Mouse (Mus musculus): ENCODE measurements at regions not wholly inside any gene's neighbourhood (a gene's known extent, or its start where the extent isn't known, plus 50 kb on each side); places are given as distances from the start of the nearest gene placed in this dataset.

- no peak for DNase-seq (ENCODE audit: extremely low read depth, low read depth, low spot score)
These were observed 289.7 kb upstream of the Xylt1 start for GRCm38 (mm10) chr7:117090911-117091550.

GRCm38 (mm10) chr7:117092860-117093259, 287.9 kb upstream of the Xylt1 start:
- DNase-seq (ENCODE audit: extremely low read depth, low read depth, low spot score) = no peak

- no peak for DNase-seq (ENCODE audit: extremely low read depth, low read depth, low spot score)
These were observed 283.2 kb upstream of the Xylt1 start for GRCm38 (mm10) chr7:117097618-117098017.

- DNase-seq (ENCODE audit: extremely low read depth, low read depth, low spot score) = no peak
These were observed 281.7 kb upstream of the Xylt1 start for GRCm38 (mm10) chr7:117099041-117099440.

GRCm38 (mm10) chr7:117103035-117103434, 277.7 kb upstream of the Xylt1 start:
- no peak for DNase-seq (ENCODE audit: extremely low read depth, low read depth, low spot score)

GRCm38 (mm10) chr7:117106691-117107191, 274.0 kb upstream of the Xylt1 start:
- no peak for DNase-seq (ENCODE audit: extremely low read depth, low read depth, low spot score)

- no peak for DNase-seq (ENCODE audit: extremely low read depth, low read depth, low spot score)
These were observed 272.4 kb upstream of the Xylt1 start for GRCm38 (mm10) chr7:117108391-117108790.

GRCm38 (mm10) chr7:117127728-117128127, 253.1 kb upstream of the Xylt1 start:
- no peak for DNase-seq (ENCODE audit: extremely low read depth, low read depth, low spot score)

GRCm38 (mm10) chr7:117134869-117135268, 245.9 kb upstream of the Xylt1 start:
- no peak for DNase-seq (ENCODE audit: extremely low read depth, low read depth, low spot score)

- no peak for DNase-seq (ENCODE audit: extremely low read depth, low read depth, low spot score)
These were observed 242.1 kb upstream of the Xylt1 start for GRCm38 (mm10) chr7:117138681-117139080.

GRCm38 (mm10) chr7:117139245-117139970, 241.4 kb upstream of the Xylt1 start:
- DNase-seq (ENCODE audit: extremely low read depth, low read depth, low spot score) = no peak

GRCm38 (mm10) chr7:117139971-117140247, 240.9 kb upstream of the Xylt1 start:
- no peak for DNase-seq (ENCODE audit: extremely low read depth, low read depth, low spot score)

- no peak for DNase-seq (ENCODE audit: extremely low read depth, low read depth, low spot score)
These were observed 234.0 kb upstream of the Xylt1 start for GRCm38 (mm10) chr7:117146809-117147208.

- no peak for DNase-seq (ENCODE audit: extremely low read depth, low read depth, low spot score)
These were observed 230.4 kb upstream of the Xylt1 start for GRCm38 (mm10) chr7:117150355-117150754.

GRCm38 (mm10) chr7:117153826-117154550, 226.8 kb upstream of the Xylt1 start:
- no peak for DNase-seq (ENCODE audit: extremely low read depth, low read depth, low spot score)

GRCm38 (mm10) chr7:117161193-117161908, 219.4 kb upstream of the Xylt1 start:
- no peak for DNase-seq (ENCODE audit: extremely low read depth, low read depth, low spot score)

- DNase-seq (ENCODE audit: extremely low read depth, low read depth, low spot score) = no peak
These were observed 205.9 kb upstream of the Xylt1 start for GRCm38 (mm10) chr7:117174811-117175422.

- DNase-seq (ENCODE audit: extremely low read depth, low read depth, low spot score) = no peak
These were observed 196.8 kb upstream of the Xylt1 start for GRCm38 (mm10) chr7:117184011-117184410.

- DNase-seq (ENCODE audit: extremely low read depth, low read depth, low spot score) = no peak
These were observed 194.9 kb upstream of the Xylt1 start for GRCm38 (mm10) chr7:117185891-117186290.

- DNase-seq (ENCODE audit: extremely low read depth, low read depth, low spot score) = no peak
These were observed 184.2 kb upstream of the Xylt1 start for GRCm38 (mm10) chr7:117196611-117197010.

- no peak for DNase-seq (ENCODE audit: extremely low read depth, low read depth, low spot score)
These were observed 154.5 kb upstream of the Xylt1 start for GRCm38 (mm10) chr7:117226294-117226693.

Measured in fat pad, adult 2 months (tissue).